Mouse (Mus musculus) left cerebral cortex, adult 2 months (tissue): ENCODE measurements at regions not wholly inside any gene's neighbourhood (a gene's known extent, or its start where the extent isn't known, plus 50 kb on each side); places are given as distances from the start of the nearest gene placed in this dataset.

Source experiments
- DNase-seq, 2 experiments: peaks; one replicate each; pipeline ENCODE4 v3.0.0; 2021 to 2022; ENCODE audit warnings: low spot score in 2 of 2, mixed read lengths in 1 of 2; ENCODE audit errors: extremely low spot score in 1 of 2
- H3K27ac ChIP-seq: fragments of 200-600 bp; 2 replicates; pipeline ENCODE4 v1.8.1; 2022
- H3K4me3 ChIP-seq: fragments of 200-600 bp; 2 replicates; pipeline ENCODE4 v1.8.1; 2022
- CTCF ChIP-seq: fragments of 200-600 bp; IDR thresholded peaks from 2 replicates; pipeline ENCODE4 v1.8.1; 2022; ENCODE audit warnings: antibody characterized with exemption, mild to moderate bottlenecking, moderate library complexity
- intact Hi-C: fragments of 180-260 bp; cut with DNase I; formaldehyde crosslinking; loops from one replicate; pipeline ENCODE4 v1.15.1; 2025

DNA sequence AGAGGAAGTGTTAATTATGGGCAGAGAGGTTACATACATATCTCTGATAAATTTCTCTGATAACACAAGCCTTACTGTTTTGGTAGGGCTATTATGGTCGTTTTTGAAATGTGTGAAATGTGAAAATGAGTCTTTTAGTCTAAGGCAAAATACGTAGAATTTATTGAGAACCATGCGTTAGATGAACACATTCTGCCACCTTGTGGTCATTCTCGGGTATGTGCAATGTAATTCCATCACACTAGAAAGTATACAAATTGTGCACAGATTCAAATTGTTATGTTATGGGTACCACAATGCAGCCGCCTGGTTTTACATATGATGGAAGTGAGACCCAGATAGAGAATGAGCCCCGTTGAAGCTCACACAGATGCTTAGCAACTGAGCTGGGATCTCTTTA lies 138.7 kb downstream of the Cdr1 start:
- Histone ChIP-seq H3K4me3 (no peak overlapping the region), H3K27ac (no peak overlapping the region)
- intact Hi-C loops, result loop anchor here (1.0 to 10.0 kb wide), 2 partner anchors 561 to 1022 kb away; no protein-coding TSS in a partner anchor
- DNase-seq, result peak; percentile 10 to 13
- peak; percentile 71 for TF ChIP-seq CTCF

- peak in 1 of 2 experiments; percentile 7 for DNase-seq
- intact Hi-C loops, result loop anchor here (2.0 to 10.0 kb wide), 3 partner anchors 436 to 1018 kb away; no protein-coding TSS in a partner anchor
- H3K4me3 ChIP-seq, result no peak overlapping the region
- no peak overlapping the region for H3K27ac ChIP-seq
- TF ChIP-seq CTCF, result no peak; the same call in 1 of the 2 replicates
These were observed 142.2 kb downstream of the Cdr1 start for GRCm38 (mm10) chrX:61043147-61043546.
